Mouse (Mus musculus): Measurements from ENCODE around the gene Treml2. TPM values are rescaled to one million over a fixed set of nuclear protein-coding genes. Genes with fewer than 3 reads are reported as not detected.

The Treml2 gene
- polyA plus RNA-seq, 1 experiment from 2014 or later = 0.17 TPM

DNA sequence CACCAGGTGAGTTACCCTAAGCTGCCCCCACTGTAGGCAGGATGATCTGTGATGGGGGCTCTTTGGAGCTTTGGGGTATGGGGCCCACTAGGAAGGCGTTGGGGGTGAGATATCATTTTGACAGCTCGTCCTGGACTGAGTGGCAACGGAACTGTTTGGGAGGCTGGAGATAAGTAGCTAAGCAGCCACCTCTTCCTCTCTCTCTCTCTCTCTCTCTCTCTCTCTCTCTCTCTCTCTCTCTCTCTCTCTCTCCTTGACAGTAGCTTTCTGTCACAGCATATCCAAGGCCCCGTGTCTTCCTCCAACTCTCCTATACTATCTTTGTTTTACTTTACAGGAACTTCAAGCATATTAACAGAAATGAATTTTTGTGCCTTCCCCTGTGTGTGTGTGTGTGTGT is 61.2 kb downstream of the Treml2 start:
- no peak overlapping the region for H3K4me2 ChIP-seq (replicated peaks; ENCODE audit: low read depth, low read length)
- no peaks in the 10 kb centered on the region for H3K36me3 ChIP-seq (ENCODE audit: control insufficient read depth, insufficient read depth, low read length)
- H3K27ac ChIP-seq (ENCODE audit: low read length) = no peak overlapping the region
- no peaks in the 10 kb centered on the region for H3K27me3 ChIP-seq (ENCODE audit: control insufficient read depth, insufficient read depth, low read length)
- H3K4me3 ChIP-seq (ENCODE audit: low read depth, low read length) = no peak overlapping the region
- 64% methylated on average over 4 of the region's 4 CpGs for WGBS
- ATAC-seq (ENCODE audit: insufficient number of reproducible peaks, insufficient read depth, low FRiP score, low read depth) = no peak
- H3K4me1 ChIP-seq (ENCODE audit: control insufficient read depth, insufficient read depth, low read length) = no peaks in the 10 kb centered on the region
- H3K9me3 ChIP-seq (ENCODE audit: control insufficient read depth, low read depth, low read length) = no peaks in the 10 kb centered on the region
- no peak overlapping the region for H3K9ac ChIP-seq (replicated peaks; ENCODE audit: low read depth, low read length)

Other genes starting within 250 kb of the Treml2 start
- not detected in 2 replicates for gene 1700067P10Rik, start 210.2 kb upstream of the Treml2 start, polyA plus RNA-seq (2014; fragmentation: Nextera tagmentation; extraction: Ambion mirVana)
- gene 9830107B12Rik, start 153.2 kb upstream of the Treml2 start, polyA plus RNA-seq (2014; fragmentation: Nextera tagmentation; extraction: Ambion mirVana) = not detected in 2 replicates
- not detected in 2 replicates for gene A530064D06Rik, start 132.2 kb upstream of the Treml2 start, polyA plus RNA-seq (2014; fragmentation: Nextera tagmentation; extraction: Ambion mirVana)
- not detected in 2 replicates for gene Trem1, start 66.7 kb upstream of the Treml2 start, polyA plus RNA-seq (2014; fragmentation: Nextera tagmentation; extraction: Ambion mirVana)
- not detected in 2 replicates for gene Trem3, start 51.7 kb upstream of the Treml2 start, polyA plus RNA-seq (2014; fragmentation: Nextera tagmentation; extraction: Ambion mirVana)
- 0.34 and 0.69 TPM in 2 replicates for gene Treml4, start 35.2 kb upstream of the Treml2 start, polyA plus RNA-seq (2014; fragmentation: Nextera tagmentation; extraction: Ambion mirVana)
- gene B430306N03Rik, start 16.6 kb downstream of the Treml2 start, polyA plus RNA-seq (2014; fragmentation: Nextera tagmentation; extraction: Ambion mirVana) = 0.51 and 0.59 TPM in 2 replicates
- gene Trem2, start 46.9 kb downstream of the Treml2 start, polyA plus RNA-seq (2014; fragmentation: Nextera tagmentation; extraction: Ambion mirVana) = 4.4 and 5.7 TPM in 2 replicates
- 0.45 and 0.98 TPM in 2 replicates for gene Treml1, start 60.4 kb downstream of the Treml2 start, polyA plus RNA-seq (2014; fragmentation: Nextera tagmentation; extraction: Ambion mirVana)
- gene Nfya, start 110.4 kb downstream of the Treml2 start, polyA plus RNA-seq (2014; fragmentation: Nextera tagmentation; extraction: Ambion mirVana) = 24.1 and 26.5 TPM in 2 replicates
- gene Oard1, start 110.5 kb downstream of the Treml2 start, polyA plus RNA-seq (2014; fragmentation: Nextera tagmentation; extraction: Ambion mirVana) = 62.8 and 67.4 TPM in 2 replicates
- 2.9 and 3.5 TPM in 2 replicates for gene Apobec2, start 133.4 kb downstream of the Treml2 start, polyA plus RNA-seq (2014; fragmentation: Nextera tagmentation; extraction: Ambion mirVana)
- gene Tspo2, start 152.0 kb downstream of the Treml2 start, polyA plus RNA-seq (2014; fragmentation: Nextera tagmentation; extraction: Ambion mirVana) = 0.82 and 1.5 TPM in 2 replicates
- 11.6 and 12.5 TPM in 2 replicates for gene Unc5cl, start 155.4 kb downstream of the Treml2 start, polyA plus RNA-seq (2014; fragmentation: Nextera tagmentation; extraction: Ambion mirVana)